Mouse (Mus musculus): ENCODE measurements at regions not wholly inside any gene's neighbourhood (a gene's known extent, or its start where the extent isn't known, plus 50 kb on each side); places are given as distances from the start of the nearest gene placed in this dataset.

- DNase-seq (ENCODE audit: low read depth, low spot score) = no peak
These were observed 1373.9 kb upstream of the Zeb2 start for GRCm38 (mm10) chr2:46491081-46491480.

GRCm38 (mm10) chr2:46468936-46469629 lies 1351.9 kb upstream of the Zeb2 start:
- no peak for DNase-seq (ENCODE audit: low read depth, low spot score)

- no peak for DNase-seq (ENCODE audit: low read depth, low spot score)
These were observed 1348.2 kb upstream of the Zeb2 start for GRCm38 (mm10) chr2:46465389-46465788.

- DNase-seq (ENCODE audit: low read depth, low spot score) = no peak
These were observed 1347.7 kb upstream of the Zeb2 start for GRCm38 (mm10) chr2:46464913-46465312.

GRCm38 (mm10) chr2:46462670-46463069 lies 1345.5 kb upstream of the Zeb2 start:
- no peak for DNase-seq (ENCODE audit: low read depth, low spot score)

GRCm38 (mm10) chr2:46450698-46451097 lies 1333.5 kb upstream of the Zeb2 start:
- no peak for DNase-seq (ENCODE audit: low read depth, low spot score)

GRCm38 (mm10) chr2:46445306-46445705 lies 1328.1 kb upstream of the Zeb2 start:
- DNase-seq (ENCODE audit: low read depth, low spot score) = no peak

GRCm38 (mm10) chr2:46443686-46444180 lies 1326.5 kb upstream of the Zeb2 start:
- DNase-seq (ENCODE audit: low read depth, low spot score) = peak; percentile 46

GRCm38 (mm10) chr2:46443061-46443685 lies 1326.0 kb upstream of the Zeb2 start:
- no peak for DNase-seq (ENCODE audit: low read depth, low spot score)

GRCm38 (mm10) chr2:46442576-46442975 lies 1325.4 kb upstream of the Zeb2 start:
- no peak for DNase-seq (ENCODE audit: low read depth, low spot score)

- DNase-seq (ENCODE audit: low read depth, low spot score) = no peak
These were observed 1324.7 kb upstream of the Zeb2 start for GRCm38 (mm10) chr2:46441927-46442326.

- DNase-seq (ENCODE audit: low read depth, low spot score) = no peak
These were observed 1324.2 kb upstream of the Zeb2 start for GRCm38 (mm10) chr2:46441348-46441747.

- no peak for DNase-seq (ENCODE audit: low read depth, low spot score)
These were observed 1322.8 kb upstream of the Zeb2 start for GRCm38 (mm10) chr2:46440038-46440437.

- peak; percentile 58 for DNase-seq (ENCODE audit: low read depth, low spot score)
These were observed 1301.1 kb upstream of the Zeb2 start for GRCm38 (mm10) chr2:46418281-46418680.

- DNase-seq (ENCODE audit: low read depth, low spot score) = no peak
These were observed 1285.3 kb upstream of the Zeb2 start for GRCm38 (mm10) chr2:46402373-46403114.

- peak; percentile 47 for DNase-seq (ENCODE audit: low read depth, low spot score)
These were observed 1277.0 kb upstream of the Zeb2 start for GRCm38 (mm10) chr2:46394161-46394560.

GRCm38 (mm10) chr2:46372847-46373461 lies 1255.8 kb upstream of the Zeb2 start:
- no peak for DNase-seq (ENCODE audit: low read depth, low spot score)

GRCm38 (mm10) chr2:46371755-46372154 lies 1254.6 kb upstream of the Zeb2 start:
- no peak for DNase-seq (ENCODE audit: low read depth, low spot score)

GRCm38 (mm10) chr2:46370949-46371348 lies 1253.8 kb upstream of the Zeb2 start:
- DNase-seq (ENCODE audit: low read depth, low spot score) = no peak

- DNase-seq (ENCODE audit: low read depth, low spot score) = no peak
These were observed 1251.7 kb upstream of the Zeb2 start for GRCm38 (mm10) chr2:46368882-46369281.

GRCm38 (mm10) chr2:46366135-46366485 lies 1248.9 kb upstream of the Zeb2 start:
- DNase-seq (ENCODE audit: low read depth, low spot score) = peak; percentile 78
